24 mouse cellular contexts compared by ENCODE assay signal in the genomic region with DNA sequence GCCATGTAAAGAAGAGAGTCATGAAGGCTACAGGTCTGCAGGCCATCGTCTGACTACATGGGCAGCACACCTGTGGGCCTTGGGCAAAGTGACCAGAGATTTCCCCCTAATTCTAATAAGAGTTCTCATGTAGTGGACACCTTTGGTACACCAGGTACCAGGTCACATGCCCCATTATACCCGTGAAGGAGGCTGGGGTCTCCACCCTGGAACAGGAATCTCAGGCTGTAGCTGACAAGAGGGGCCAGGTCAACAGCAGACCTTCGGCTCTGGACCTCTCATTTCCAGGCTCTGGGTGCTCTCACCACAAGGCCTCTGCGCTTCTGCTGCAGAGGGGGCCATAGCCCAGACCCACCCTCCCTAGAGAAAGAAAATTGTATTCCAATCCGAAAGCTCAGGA. TPM values are rescaled to one million over a fixed set of nuclear protein-coding genes. Genes with fewer than 3 reads are reported as not detected.
DNase-seq lines count a peak whose midpoint lies in the region; ATAC-seq lines count a peak whose summit lies in the region.
"Had no signal": no experiment of that assay in that cellular context is flagged by ENCODE, and none has a peak within 500 bp of the region (broad histone marks: within the 10 kb centered on the region; RNA-seq: fewer than 3 reads in every experiment).

No protein-coding gene starts in this region.

- H3K4me3 ChIP-seq in forebrain, embryonic 12.5 days (replicated peaks): no peak overlapping the region
- H3K4me3 ChIP-seq in forebrain, embryonic 14.5 days (ENCODE audit: low read depth, low read length): no peak overlapping the region
- no peak overlapping the region for H3K4me3 ChIP-seq in hindbrain, embryonic 13.5 days
- no peak overlapping the region for H3K4me3 ChIP-seq in hindbrain, embryonic 14.5 days (replicated peaks; ENCODE audit: low read length)
- H3K4me3 ChIP-seq: embryonic facial prominence, embryonic 13.5 days; heart, adult 2 months; hindbrain, embryonic 15.5 days had no signal

- no peaks in the 10 kb centered on the region for H3K9me3 ChIP-seq in forebrain, embryonic 12.5 days
- no peaks in the 10 kb centered on the region for H3K9me3 ChIP-seq in forebrain, embryonic 14.5 days (replicated peaks; ENCODE audit: control insufficient read depth, low read length)
- no peaks in the 10 kb centered on the region for H3K9me3 ChIP-seq in hindbrain, embryonic 13.5 days
- no peaks in the 10 kb centered on the region for H3K9me3 ChIP-seq in hindbrain, embryonic 14.5 days (ENCODE audit: control insufficient read depth, low read length)
- H3K9me3 ChIP-seq: embryonic facial prominence, embryonic 13.5 days; hindbrain, embryonic 15.5 days had no signal

- H3K4me1 ChIP-seq in forebrain, embryonic 12.5 days: peaks cover 18% of the 10 kb centered on the region
- H3K4me1 ChIP-seq in forebrain, embryonic 14.5 days (ENCODE audit: control insufficient read depth, insufficient read depth, low read length): peaks cover 7% of the 10 kb centered on the region; the same call in 1 of the 2 replicates
- H3K4me1 ChIP-seq in hindbrain, embryonic 13.5 days (replicated peaks): peaks cover 27% of the 10 kb centered on the region
- H3K4me1 ChIP-seq in hindbrain, embryonic 14.5 days (replicated peaks; ENCODE audit: control insufficient read depth, insufficient read depth, low read length): peaks cover 7% of the 10 kb centered on the region; the same call in 1 of the 2 replicates
- H3K4me1 ChIP-seq: hindbrain, embryonic 15.5 days had no signal

- no peak overlapping the region for H3K9ac ChIP-seq in forebrain, embryonic 12.5 days
- no peak overlapping the region for H3K9ac ChIP-seq in forebrain, embryonic 14.5 days (ENCODE audit: low read length)
- no peak overlapping the region for H3K9ac ChIP-seq in hindbrain, embryonic 13.5 days
- no peak overlapping the region for H3K9ac ChIP-seq in hindbrain, embryonic 14.5 days
- H3K9ac ChIP-seq: embryonic facial prominence, embryonic 13.5 days; hindbrain, embryonic 15.5 days had no signal

- peaks cover 13% of the 10 kb centered on the region; the same call in 1 of the 2 replicates for H3K27me3 ChIP-seq in forebrain, embryonic 12.5 days
- 0 out of 2 replicates have a peak, but pooled peaks cover 3% of the 10 kb centered on the region for H3K27me3 ChIP-seq in forebrain, embryonic 14.5 days (replicated peaks; ENCODE audit: control insufficient read depth, insufficient read depth, low read length)
- H3K27me3 ChIP-seq in hindbrain, embryonic 13.5 days: peaks cover 3% of the 10 kb centered on the region; the same call in 1 of the 2 replicates
- no peaks in the 10 kb centered on the region for H3K27me3 ChIP-seq in hindbrain, embryonic 14.5 days (ENCODE audit: control insufficient read depth, insufficient read depth, low read length)
- H3K27me3 ChIP-seq: hindbrain, embryonic 15.5 days had no signal

- no peak overlapping the region for H3K27ac ChIP-seq in forebrain, embryonic 12.5 days
- no peak overlapping the region for H3K27ac ChIP-seq in forebrain, embryonic 14.5 days (ENCODE audit: low read depth, low read length)
- H3K27ac ChIP-seq in hindbrain, embryonic 13.5 days: peak overlapping the region; percentile 56
- H3K27ac ChIP-seq in hindbrain, embryonic 14.5 days: no peak overlapping the region
- H3K27ac ChIP-seq: embryonic facial prominence, embryonic 13.5 days; heart, adult 2 months; hindbrain, embryonic 15.5 days had no signal

- no peak for DNase-seq in forebrain, embryonic 14.5 days (ENCODE audit: low spot score)
- DNase-seq in hindbrain, embryonic 14.5 days (ENCODE audit: low spot score): no peak
- DNase-seq in testis, postnatal 10 days (ENCODE audit: low spot score): peak; percentile 12
- DNase-seq in testis, postnatal 14 days (ENCODE audit: low spot score): no peak
- DNase-seq in thymus, postnatal 25 days: no peak
- DNase-seq in cerebellum, adult 9-11 months: no peak
- DNase-seq: adrenal gland, adult 8-10 months; cerebellum, adult 8-10 months; gastrocnemius, postnatal 14 days; kidney, adult 2 months; kidney, postnatal 10 days; liver; lung, postnatal 10 days had no signal

- no peak overlapping the region for H3K4me2 ChIP-seq in forebrain, embryonic 12.5 days
- H3K4me2 ChIP-seq in forebrain, embryonic 14.5 days (ENCODE audit: low read length): no peak overlapping the region
- no peak overlapping the region for H3K4me2 ChIP-seq in hindbrain, embryonic 13.5 days
- H3K4me2 ChIP-seq in hindbrain, embryonic 14.5 days (replicated peaks): no peak overlapping the region
- H3K4me2 ChIP-seq: embryonic facial prominence, embryonic 13.5 days; hindbrain, embryonic 15.5 days had no signal

- H3K36me3 ChIP-seq in forebrain, embryonic 12.5 days (replicated peaks): no peaks in the 10 kb centered on the region
- H3K36me3 ChIP-seq in forebrain, embryonic 14.5 days (ENCODE audit: control insufficient read depth, insufficient read depth, low read length): no peaks in the 10 kb centered on the region
- no peaks in the 10 kb centered on the region for H3K36me3 ChIP-seq in hindbrain, embryonic 13.5 days
- no peaks in the 10 kb centered on the region for H3K36me3 ChIP-seq in hindbrain, embryonic 14.5 days (replicated peaks; ENCODE audit: control insufficient read depth, insufficient read depth)
- H3K36me3 ChIP-seq: embryonic facial prominence, embryonic 13.5 days; hindbrain, embryonic 15.5 days had no signal

- ATAC-seq in forebrain, embryonic 12.5 days (ENCODE audit: low FRiP score): peak; percentile 27; the same call in 1 of the 2 replicates
- ATAC-seq in forebrain, embryonic 14.5 days: no peak
- no peak for ATAC-seq in hindbrain, embryonic 13.5 days (ENCODE audit: low FRiP score)
- no peak for ATAC-seq in hindbrain, embryonic 14.5 days (ENCODE audit: low FRiP score)
- ATAC-seq: CD4-positive, CD25-positive, alpha-beta regulatory T cell, adult 4 months; Patski had no signal

- 76% methylated on average over 5 of the region's 5 CpGs for WGBS in forebrain, embryonic 12.5 days
- 64% methylated on average over 5 of the region's 5 CpGs for WGBS in forebrain, embryonic 14.5 days
- 71% methylated on average over 5 of the region's 5 CpGs for WGBS in hindbrain, embryonic 13.5 days
- 79% methylated on average over 5 of the region's 5 CpGs for WGBS in hindbrain, embryonic 14.5 days

RNA-seq across cellular contexts. Expression of a gene that starts 25.3 kb away (rescaled TPM):
- polyA plus RNA-seq in forebrain, embryonic 12.5 days (2016; fragmentation: Nextera tagmentation; extraction: Ambion mirVana): 0.13 and 0.50 TPM in 2 replicates
- polyA plus RNA-seq in forebrain, embryonic 14.5 days (2014; fragmentation: Nextera tagmentation; extraction: Ambion mirVana): 0.84 and 1.3 TPM in 2 replicates
- 17.4 and 17.5 TPM in 2 replicates for polyA plus RNA-seq in hindbrain, embryonic 13.5 days (2015; fragmentation: Nextera tagmentation; extraction: Ambion mirVana)
- 22.7 and 26.9 TPM in 2 replicates for polyA plus RNA-seq in hindbrain, embryonic 14.5 days (2014; fragmentation: Nextera tagmentation; extraction: Ambion mirVana)
- polyA plus RNA-seq: CD4-positive, CD25-positive, alpha-beta regulatory T cell, adult 4 months; heart, postnatal 0 days; kidney, adult 2 months; Patski had no signal

RNA-seq across cellular contexts. Expression of a gene that starts 26.5 kb away (rescaled TPM):
- polyA plus RNA-seq in forebrain, embryonic 12.5 days (2016; fragmentation: Nextera tagmentation; extraction: Ambion mirVana): 0.08 and 0.14 TPM in 2 replicates
- polyA plus RNA-seq in forebrain, embryonic 14.5 days (2014; fragmentation: Nextera tagmentation; extraction: Ambion mirVana): not detected in 2 replicates
- polyA plus RNA-seq in hindbrain, embryonic 13.5 days (2015; fragmentation: Nextera tagmentation; extraction: Ambion mirVana): 2.2 and 2.7 TPM in 2 replicates
- polyA plus RNA-seq in hindbrain, embryonic 14.5 days (2014; fragmentation: Nextera tagmentation; extraction: Ambion mirVana): 2.4 and 3.4 TPM in 2 replicates
- polyA plus RNA-seq: CD4-positive, CD25-positive, alpha-beta regulatory T cell, adult 4 months; heart, postnatal 0 days; kidney, adult 2 months; liver, embryonic 16.5 days; Patski had no signal

RNA-seq across cellular contexts. Expression of a gene that starts 51.1 kb away (rescaled TPM):
- not detected in 2 replicates for polyA plus RNA-seq in forebrain, embryonic 12.5 days (2016; fragmentation: Nextera tagmentation; extraction: Ambion mirVana)
- polyA plus RNA-seq in forebrain, embryonic 14.5 days (2014; fragmentation: Nextera tagmentation; extraction: Ambion mirVana): 0.84 and 1.1 TPM in 2 replicates
- polyA plus RNA-seq in hindbrain, embryonic 13.5 days (2015; fragmentation: Nextera tagmentation; extraction: Ambion mirVana): 0.31 and 1.8 TPM in 2 replicates
- polyA plus RNA-seq in hindbrain, embryonic 14.5 days (2014; fragmentation: Nextera tagmentation; extraction: Ambion mirVana): 0.85 and 0.87 TPM in 2 replicates
- polyA plus RNA-seq: CD4-positive, CD25-positive, alpha-beta regulatory T cell, adult 4 months; embryonic facial prominence, embryonic 13.5 days; frontal cortex, adult 2 months; heart, postnatal 0 days; kidney, adult 2 months; liver, embryonic 16.5 days; neural tube, embryonic 11.5 days; Patski had no signal
